Mouse (Mus musculus) cortical plate, adult 2 months (tissue): ENCODE results near the gene Msl1.

ENCODE experiments used
- CTCF ChIP-seq: fragments of 200-500 bp; IDR thresholded peaks from 2 replicates; pipeline ENCODE4 v1.5.1; 2011; ENCODE audit warnings: mild to moderate bottlenecking, control low read depth, low read length; ENCODE audit not compliant: insufficient read depth; ENCODE audit errors: extremely low read depth
- POLR2A ChIP-seq: fragments of 200-500 bp; IDR thresholded peaks from 2 replicates; pipeline ENCODE4 v1.6.1; 2011; ENCODE audit warnings: mild to moderate bottlenecking, low read length, control low read depth; ENCODE audit not compliant: insufficient read depth; ENCODE audit errors: extremely low read depth

DNA sequence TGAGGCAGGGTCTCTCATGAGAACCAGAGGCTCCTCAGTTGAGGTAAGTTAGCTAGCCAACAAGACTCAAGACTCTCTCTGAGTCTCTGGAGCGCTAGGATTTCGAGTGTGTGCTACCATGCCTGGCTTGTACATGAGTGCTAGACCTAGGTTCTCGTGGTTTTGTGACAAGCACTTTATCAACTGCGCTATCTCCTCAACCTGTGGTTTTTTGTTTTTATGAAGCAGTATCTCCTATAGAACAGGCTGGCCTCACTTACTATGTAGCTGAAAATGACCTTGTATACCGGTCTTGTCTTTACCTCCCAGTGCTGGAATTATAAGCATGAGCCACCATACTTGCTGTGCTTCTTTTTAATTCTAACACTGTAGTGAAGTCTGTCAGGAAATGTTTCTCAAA lies 25.7 kb downstream of the Msl1 start:
- TF ChIP-seq CTCF: no peak
- TF ChIP-seq POLR2A: no peak
